In genomic region chr1:30921252-30921651, GRCm38 (mm10) we compare ENCODE assay signal across 27 mouse cellular contexts. TPM values are rescaled to one million over a fixed set of nuclear protein-coding genes. Genes with fewer than 3 reads are reported as not detected.
DNase-seq lines count a peak whose midpoint lies in the region; ATAC-seq and TF ChIP-seq lines count a peak whose summit lies in the region.
"Had no signal": no experiment of that assay in that cellular context is flagged by ENCODE, and none has a peak within 500 bp of the region (broad histone marks: within the 10 kb centered on the region; RNA-seq: fewer than 3 reads in every experiment).

No protein-coding gene starts in this region.

- no peak overlapping the region for H3K4me2 ChIP-seq in hindbrain, embryonic 14.5 days (replicated peaks)
- H3K4me2 ChIP-seq: embryonic facial prominence, embryonic 13.5 days; forebrain, embryonic 12.5 days; heart, embryonic 13.5 days; hindbrain, embryonic 15.5 days; midbrain, embryonic 11.5 days had no signal

- ATAC-seq in hindbrain, embryonic 14.5 days (ENCODE audit: low FRiP score): no peak
- no peak for ATAC-seq in inflammation-experienced regulatory T-cells, adult 6 months
- ATAC-seq: intestine, embryonic 16.5 days had no signal

- no peaks in the 10 kb centered on the region for H3K4me1 ChIP-seq in lung, adult 2 months (ENCODE audit: control insufficient read depth, insufficient read depth, low read length)
- H3K4me1 ChIP-seq in hindbrain, embryonic 14.5 days (replicated peaks; ENCODE audit: control insufficient read depth, insufficient read depth, low read length): no peaks in the 10 kb centered on the region
- H3K4me1 ChIP-seq: embryonic facial prominence, embryonic 13.5 days; forebrain, embryonic 12.5 days; heart, embryonic 13.5 days; hindbrain, embryonic 15.5 days; limb, embryonic 10.5 days had no signal

- no peak overlapping the region for H3K4me3 ChIP-seq in lung, adult 2 months (replicated peaks; ENCODE audit: extremely low read depth, low read depth, low read length)
- no peak overlapping the region for H3K4me3 ChIP-seq in hindbrain, embryonic 14.5 days (replicated peaks; ENCODE audit: low read length)
- H3K4me3 ChIP-seq: embryonic facial prominence, embryonic 13.5 days; erythroblast, embryonic 14.5 days; forebrain, embryonic 12.5 days; heart, embryonic 13.5 days; hindbrain, embryonic 15.5 days; limb, embryonic 10.5 days had no signal

- DNase-seq in lung, postnatal 25 days (ENCODE audit: low spot score): peak; percentile 22
- no peak for DNase-seq in lung, adult 2 months
- DNase-seq in MEL-GATA-1-ER (ENCODE audit: extremely low read depth, low read depth): peak; percentile 22
- DNase-seq in induced T-regulatory cell, adult 2 months (ENCODE audit: low read depth): peak; percentile 29
- no peak for DNase-seq in hindbrain, embryonic 14.5 days (ENCODE audit: low spot score)
- DNase-seq in heart, adult 8-10 months (ENCODE audit: low spot score): no peak
- DNase-seq: adrenal gland, postnatal 36 days; cerebellum, adult 11 months had no signal

- H3K36me3 ChIP-seq in hindbrain, embryonic 14.5 days (replicated peaks; ENCODE audit: control insufficient read depth, insufficient read depth): no peaks in the 10 kb centered on the region
- H3K36me3 ChIP-seq: embryonic facial prominence, embryonic 13.5 days; forebrain, embryonic 12.5 days; heart, embryonic 13.5 days; hindbrain, embryonic 15.5 days; limb, embryonic 10.5 days had no signal

- no peak for TF ChIP-seq CTCF in lung, adult 2 months (IDR thresholded peaks at IDR 0.05; ENCODE audit: insufficient read depth, low read length)

- no peak for TF ChIP-seq POLR2A in lung, adult 2 months (IDR thresholded peaks at IDR 0.05; ENCODE audit: borderline replicate concordance, extremely low read depth, low read depth, low read length)

- H3K9ac ChIP-seq in hindbrain, embryonic 14.5 days: no peak overlapping the region
- H3K9ac ChIP-seq: embryonic facial prominence, embryonic 13.5 days; forebrain, embryonic 12.5 days; heart, embryonic 13.5 days; hindbrain, embryonic 15.5 days had no signal

- no peaks in the 10 kb centered on the region for H3K27me3 ChIP-seq in hindbrain, embryonic 14.5 days (ENCODE audit: control insufficient read depth, insufficient read depth, low read length)
- H3K27me3 ChIP-seq: embryonic facial prominence, embryonic 13.5 days; forebrain, embryonic 12.5 days; heart, embryonic 13.5 days; hindbrain, embryonic 15.5 days had no signal

- peaks cover 16% of the 10 kb centered on the region for H3K9me3 ChIP-seq in hindbrain, embryonic 14.5 days (ENCODE audit: control insufficient read depth, low read length)

- H3K27ac ChIP-seq in hindbrain, embryonic 14.5 days: no peak overlapping the region
- H3K27ac ChIP-seq: embryonic facial prominence, embryonic 13.5 days; forebrain, embryonic 12.5 days; heart, embryonic 13.5 days; hindbrain, embryonic 15.5 days; limb, embryonic 10.5 days; macrophage had no signal

RNA-seq across cellular contexts. Expression of gene Phf3, which starts 47.5 kb away (rescaled TPM):
- 22.6 and 45.9 TPM in 2 replicates for polyA plus RNA-seq in lung, adult 2 months (2012; rRNA removed)
- 56.9 and 58.3 TPM in 2 replicates for polyA plus RNA-seq in hindbrain, embryonic 14.5 days (2014; fragmentation: Nextera tagmentation; extraction: Ambion mirVana)
- polyA plus RNA-seq in inflammation-experienced regulatory T-cells, adult 6 months (2017; shearing (Covaris generic)): 10 to 100 TPM; 15.7 to 31.7 (median 27.0) TPM
- 10 to 100 TPM; 33.7 to 39.6 (median 36.5) TPM for total RNA-seq in heart, adult 8-10 months (2022)

RNA-seq across cellular contexts. Expression of gene AC153137.1, which starts 56.5 kb away (rescaled TPM):
- not detected in 2 replicates for polyA plus RNA-seq in lung, adult 2 months (2012; rRNA removed)
- not detected in 2 replicates for polyA plus RNA-seq in hindbrain, embryonic 14.5 days (2014; fragmentation: Nextera tagmentation; extraction: Ambion mirVana)
- not detected for polyA plus RNA-seq in inflammation-experienced regulatory T-cells, adult 6 months (2017; shearing (Covaris generic))
- total RNA-seq in heart, adult 8-10 months (2022): not detected
- total RNA-seq: adrenal gland, adult 18-20 months; adrenal gland, postnatal 36 days; gastrocnemius, adult 18-20 months; heart, postnatal 14 days; layer of hippocampus, adult 18-20 months; layer of hippocampus, postnatal 25 days; liver, adult 2 months had no signal
- polyA plus RNA-seq: embryonic facial prominence, embryonic 13.5 days; erythroblast, embryonic 14.5 days; forebrain, embryonic 12.5 days; gonadal fat pad, adult 2 months; heart, embryonic 13.5 days; hindbrain, embryonic 15.5 days; intestine, embryonic 16.5 days; limb, embryonic 10.5 days; liver, adult 2 months; liver, embryonic 16.5 days; macrophage; midbrain, embryonic 11.5 days; urinary bladder, adult 2 months had no signal

Comparison
In these comparisons a context has a peak if more than half of its experiments do, and no peak if none do; other contexts are left out.
1. DNase-seq: peak in lung, postnatal 25 days (single experiment), MEL-GATA-1-ER (single experiment) and induced T-regulatory cell, adult 2 months (single experiment); none in lung, adult 2 months (single experiment), hindbrain, embryonic 14.5 days (single experiment) and heart, adult 8-10 months (single experiment).